Mouse (Mus musculus) erythroblast, embryonic 14.5 days (primary cell): ENCODE results near the gene Lrrc58.

Experiments
- GATA1 ChIP-seq: IDR thresholded peaks from 2 replicates; pipeline ENCODE4 v1.6.1; 2012; ENCODE audit warnings: low read length, inconsistent platforms, mixed read lengths
- TAL1 ChIP-seq: IDR thresholded peaks from 3 replicates; pipeline ENCODE4 v1.6.1; 2012; ENCODE audit warnings: low read length, inconsistent platforms, mixed read lengths

DNA sequence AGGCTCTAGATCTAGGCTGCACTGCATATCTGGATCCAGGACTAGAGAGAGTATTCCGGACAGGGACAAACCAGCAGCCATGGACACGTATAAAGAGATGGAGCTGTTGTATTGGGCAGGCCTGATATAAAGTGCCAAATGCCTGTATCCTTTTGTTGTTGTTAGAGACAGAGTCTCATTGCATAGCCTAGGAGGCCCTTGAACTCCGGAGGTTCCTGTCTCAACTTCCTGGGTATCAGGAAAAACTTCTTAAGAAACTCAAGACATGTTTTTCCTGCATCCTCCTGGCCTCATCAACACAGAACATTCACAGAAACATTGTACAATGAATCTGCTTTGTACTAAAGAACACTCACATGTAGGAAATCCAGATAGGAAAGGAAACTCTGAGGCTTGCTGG lies 21.1 kb upstream of the Lrrc58 start:
- TF ChIP-seq TAL1 (no peak), GATA1 (no peak)
